Mouse (Mus musculus): Measurements from ENCODE around the gene Gm20869. TPM values are rescaled to one million over a fixed set of nuclear protein-coding genes. Genes with fewer than 3 reads are reported as not detected.
"Not testable (repeated sequence)": the region's sequence is repeated elsewhere in the genome, so short reads cannot be mapped to it uniquely, and the experiment has no call there.

The Gm20869 gene
- total RNA-seq (2014; rRNA removed) (not detected in 2 replicates), polyA plus RNA-seq (2015; fragmentation: Nextera tagmentation; extraction: Ambion mirVana) (not detected in 2 replicates)

DNA sequence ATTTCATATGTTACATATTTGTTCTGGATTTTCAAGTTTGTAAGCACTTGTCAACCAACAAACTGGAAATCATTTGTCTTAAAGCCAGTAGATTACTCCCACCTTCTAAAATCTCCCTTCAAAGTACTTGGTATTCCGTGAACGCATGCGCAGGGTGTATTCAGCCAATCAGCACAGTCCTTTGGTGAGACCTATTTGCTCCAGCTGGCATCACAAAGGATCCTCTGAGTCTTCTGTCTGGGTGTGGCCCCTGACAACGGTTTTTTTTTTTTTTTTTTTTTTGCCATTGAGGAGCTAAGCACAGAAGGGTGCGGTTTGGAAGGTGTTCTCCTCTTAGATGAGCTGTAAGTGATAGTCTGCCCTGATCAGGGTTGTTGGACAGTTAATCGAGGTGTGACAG lies at the start of gene Gm20869:
Gm20869 (plus strand) TSS at position 301 of the 400 bp plus-strand sequence.
- WGBS = no CpG with 5 or more reads among the region's 6 CpGs
- ATAC-seq; H3K9ac ChIP-seq (replicated peaks; ENCODE audit: low read length); H3K4me2 ChIP-seq (ENCODE audit: low read depth, low read length); H3K4me1 ChIP-seq (ENCODE audit: insufficient read depth, low read length); H3K9me3 ChIP-seq (ENCODE audit: low read length); H3K36me3 ChIP-seq (ENCODE audit: insufficient read depth, low read length); DNase-seq (ENCODE audit: low spot score); H3K27me3 ChIP-seq (ENCODE audit: insufficient read depth, low read length); H3K27ac ChIP-seq; H3K4me3 ChIP-seq (ENCODE audit: low read length): not testable (repeated sequence)

Other genes starting within 250 kb of the Gm20869 start
- gene Gm20870, start 222.6 kb downstream of the Gm20869 start, total RNA-seq (2014; rRNA removed) = not detected in 2 replicates
- gene Gm20870, start 222.6 kb downstream of the Gm20869 start, polyA plus RNA-seq (2015; fragmentation: Nextera tagmentation; extraction: Ambion mirVana) = not detected in 2 replicates

Data from hindbrain, postnatal 0 days (tissue).